Mouse (Mus musculus): ENCODE data around the gene Thra.

GRCm38 (mm10) chr11:98741622-98742396, 1.4 kb downstream of the Thra start:
- peak; percentile 35; the same call in 1 of the 2 replicates for TF ChIP-seq SMC3 (IDR thresholded peaks at IDR 0.05; ENCODE audit: low read depth, low read length)
- no peak for TF ChIP-seq EP300 (IDR thresholded peaks at IDR 0.05; ENCODE audit: low read depth in 1 of 2, low read length in 2 of 2)
- no peak for TF ChIP-seq POLR2A (IDR thresholded peaks at IDR 0.05; ENCODE audit: control insufficient read depth in 1 of 2, insufficient read depth in 1 of 2, low read depth in 1 of 2, low read length in 2 of 2, poor library complexity in 1 of 2)
- no peak for TF ChIP-seq BHLHE40 (IDR thresholded peaks at IDR 0.05; ENCODE audit: borderline replicate concordance, low read depth, low read length)
- TF ChIP-seq CTCF (IDR thresholded peaks at IDR 0.05 in 2 of 3, conservative IDR thresholded peaks at IDR 0.05 in 1 of 3; ENCODE audit: control insufficient read depth in 1 of 3, insufficient read depth in 1 of 3, low read depth in 2 of 3, low read length in 3 of 3, poor library complexity in 1 of 3, severe bottlenecking in 1 of 3): peak in 2 of 3 experiments; percentile 27 to 75; a peak in 4 of 6 replicates
- TF ChIP-seq CHD2 (IDR thresholded peaks at IDR 0.05; ENCODE audit: low read length): no peak

Data from MEL (cell line).